Mouse (Mus musculus): ENCODE data around the gene Gdf3. TPM values are rescaled to one million over a fixed set of nuclear protein-coding genes. Genes with fewer than 3 reads are reported as not detected.
A peak's percentile ranks its signal among the peaks of the same experiment; 100 is the strongest.

Gene Gdf3
- polyA plus RNA-seq, 1 experiment from 2014 or later: 0.25 TPM

- DNase-seq (ENCODE audit: low spot score) (no peak), ATAC-seq (ENCODE audit: low FRiP score) (no peak)
- H3K4me1 ChIP-seq (replicated peaks; ENCODE audit: control insufficient read depth, insufficient read depth, low read length): no peaks in the 10 kb centered on the region
- H3K4me3 ChIP-seq (ENCODE audit: low read depth, low read length): no peak overlapping the region
- H3K9me3 ChIP-seq (ENCODE audit: control insufficient read depth, low read length): no peaks in the 10 kb centered on the region
- H3K4me2 ChIP-seq (replicated peaks; ENCODE audit: low read depth, low read length): no peak overlapping the region
- no peak overlapping the region for H3K9ac ChIP-seq (ENCODE audit: low read depth, low read length)
- H3K27me3 ChIP-seq (ENCODE audit: control insufficient read depth, insufficient read depth, low read length): no peaks in the 10 kb centered on the region
- H3K36me3 ChIP-seq (ENCODE audit: control insufficient read depth, insufficient read depth, low read length): no peaks in the 10 kb centered on the region
- no peak overlapping the region for H3K27ac ChIP-seq (ENCODE audit: low read depth, low read length)
- WGBS: 89% methylated on average over 3 of the region's 3 CpGs
These were observed 8.3 kb downstream of the Gdf3 start for GRCm38 (mm10) chr6:122601615-122602014.

- no peak overlapping the region for H3K27ac ChIP-seq (ENCODE audit: low read depth, low read length)
- DNase-seq (ENCODE audit: low spot score) (no peak), ATAC-seq (ENCODE audit: low FRiP score) (no peak)
- no peaks in the 10 kb centered on the region for H3K4me1 ChIP-seq (replicated peaks; ENCODE audit: control insufficient read depth, insufficient read depth, low read length)
- H3K36me3 ChIP-seq (ENCODE audit: control insufficient read depth, insufficient read depth, low read length): no peaks in the 10 kb centered on the region
- no peak overlapping the region for H3K4me2 ChIP-seq (replicated peaks; ENCODE audit: low read depth, low read length)
- WGBS: 90% methylated on average over 4 of the region's 4 CpGs
- H3K27me3 ChIP-seq (ENCODE audit: control insufficient read depth, insufficient read depth, low read length): no peaks in the 10 kb centered on the region
- no peaks in the 10 kb centered on the region for H3K9me3 ChIP-seq (ENCODE audit: control insufficient read depth, low read length)
- no peak overlapping the region for H3K4me3 ChIP-seq (ENCODE audit: low read depth, low read length)
- H3K9ac ChIP-seq (ENCODE audit: low read depth, low read length): no peak overlapping the region
These were observed 8.9 kb downstream of the Gdf3 start for GRCm38 (mm10) chr6:122601031-122601430.

DNA sequence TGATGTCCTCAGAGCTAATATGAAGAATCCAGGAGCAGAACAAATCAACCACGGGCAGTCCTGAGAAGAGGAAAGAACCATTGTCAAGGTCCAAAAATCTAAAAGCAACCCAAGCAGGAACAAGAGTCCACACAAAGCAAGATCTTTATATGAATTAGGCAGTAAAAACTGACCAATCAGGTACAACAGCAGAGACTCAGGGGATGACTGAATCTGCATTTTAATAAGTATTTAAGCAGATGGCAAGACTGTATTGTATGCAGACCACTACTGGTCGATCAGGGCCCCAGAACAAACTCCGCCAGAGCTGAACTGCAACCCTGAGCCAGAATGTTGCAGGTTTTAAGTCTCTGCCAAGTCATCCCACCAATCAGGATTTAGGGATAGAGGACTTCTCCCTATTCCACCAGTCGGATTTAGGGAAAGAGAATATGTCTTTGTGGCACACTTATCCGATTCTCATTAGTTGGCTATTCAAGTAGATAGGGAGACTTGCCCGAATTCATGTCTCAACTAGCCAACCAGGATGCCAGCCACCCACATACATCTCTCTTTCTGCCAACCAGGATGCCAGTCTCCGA, 9.7 kb downstream of the Gdf3 start:
- no peak overlapping the region for H3K4me2 ChIP-seq (replicated peaks; ENCODE audit: low read depth, low read length)
- no peaks in the 10 kb centered on the region for H3K36me3 ChIP-seq (ENCODE audit: control insufficient read depth, insufficient read depth, low read length)
- ATAC-seq (ENCODE audit: low FRiP score) (no peak), DNase-seq (ENCODE audit: low spot score) (no peak)
- H3K4me1 ChIP-seq (replicated peaks; ENCODE audit: control insufficient read depth, insufficient read depth, low read length): no peaks in the 10 kb centered on the region
- H3K27me3 ChIP-seq (ENCODE audit: control insufficient read depth, insufficient read depth, low read length): no peaks in the 10 kb centered on the region
- H3K4me3 ChIP-seq (ENCODE audit: low read depth, low read length): no peak overlapping the region
- 84% methylated on average over 7 of the region's 7 CpGs for WGBS
- H3K9me3 ChIP-seq (ENCODE audit: control insufficient read depth, low read length): no peaks in the 10 kb centered on the region
- H3K9ac ChIP-seq (ENCODE audit: low read depth, low read length): no peak overlapping the region
- no peak overlapping the region for H3K27ac ChIP-seq (ENCODE audit: low read depth, low read length)

DNA sequence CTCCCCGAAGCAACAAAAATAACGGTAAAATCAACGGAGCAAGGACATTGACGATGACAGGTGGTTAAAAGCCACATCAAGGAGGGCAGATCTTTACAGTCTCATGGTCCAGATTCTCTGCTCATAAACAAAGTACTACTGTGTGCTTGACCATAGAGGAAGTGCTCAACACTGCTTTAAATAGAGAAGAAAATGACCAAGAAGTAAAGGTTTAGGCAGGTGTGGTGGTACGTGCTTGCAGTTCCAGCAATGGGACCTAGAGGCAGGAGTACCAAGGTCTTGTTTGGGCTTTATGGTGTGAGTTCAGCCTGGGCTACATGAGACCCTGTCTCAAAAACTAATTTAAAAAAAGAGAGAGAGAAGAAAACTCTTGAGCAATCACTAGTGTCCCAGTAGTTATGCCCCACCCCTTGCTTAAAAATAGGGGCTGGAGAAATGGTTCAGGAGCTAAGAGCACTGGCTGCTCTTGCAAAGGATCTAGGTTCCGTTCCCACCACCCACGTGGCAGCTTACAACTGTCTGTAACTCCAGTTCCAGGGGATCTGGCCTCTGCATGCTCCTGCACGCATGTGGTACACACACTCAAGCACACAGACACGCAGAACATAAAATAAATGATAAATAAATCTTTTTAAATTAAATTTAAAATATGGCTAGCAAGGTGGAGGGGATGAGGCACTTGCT, 10.7 kb downstream of the Gdf3 start:
- WGBS: 89% methylated on average over 9 of the region's 9 CpGs
- Histone ChIP-seq H3K4me3 (ENCODE audit: low read depth, low read length) (no peak overlapping the region), H3K27ac (ENCODE audit: low read depth, low read length) (no peak overlapping the region), H3K4me1 (replicated peaks; ENCODE audit: control insufficient read depth, insufficient read depth, low read length) (no peaks in the 10 kb centered on the region), H3K36me3 (ENCODE audit: control insufficient read depth, insufficient read depth, low read length) (no peaks in the 10 kb centered on the region), H3K9me3 (ENCODE audit: control insufficient read depth, low read length) (no peaks in the 10 kb centered on the region), H3K9ac (ENCODE audit: low read depth, low read length) (no peak overlapping the region), H3K4me2 (replicated peaks; ENCODE audit: low read depth, low read length) (no peak overlapping the region), H3K27me3 (ENCODE audit: control insufficient read depth, insufficient read depth, low read length) (no peaks in the 10 kb centered on the region)
- ATAC-seq (ENCODE audit: low FRiP score): no peak
- no peak for DNase-seq (ENCODE audit: low spot score)

DNA sequence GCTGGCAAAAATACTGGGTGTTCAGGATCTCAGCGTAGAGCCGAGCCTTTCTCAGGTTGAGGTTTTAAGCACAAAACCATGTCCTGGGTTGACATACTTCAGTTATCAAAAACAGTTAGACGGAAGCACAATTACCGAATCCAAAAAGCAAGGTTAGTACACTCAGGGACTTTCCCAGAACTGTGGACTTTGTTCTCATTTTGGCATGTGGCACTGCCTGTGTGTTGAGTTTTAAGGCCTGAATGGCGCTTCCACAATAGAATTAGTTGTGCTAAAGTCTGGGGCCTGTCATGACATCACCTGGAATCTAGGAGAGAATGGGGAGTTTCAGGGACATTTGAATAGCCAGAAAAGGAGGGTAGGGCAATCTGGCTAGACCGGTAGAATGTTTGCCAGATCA, 11.5 kb downstream of the Gdf3 start:
- Histone ChIP-seq H3K4me2 (replicated peaks; ENCODE audit: low read depth, low read length) (no peak overlapping the region), H3K4me3 (ENCODE audit: low read depth, low read length) (no peak overlapping the region), H3K27me3 (ENCODE audit: control insufficient read depth, insufficient read depth, low read length) (no peaks in the 10 kb centered on the region), H3K27ac (ENCODE audit: low read depth, low read length) (no peak overlapping the region), H3K9ac (ENCODE audit: low read depth, low read length) (no peak overlapping the region), H3K36me3 (ENCODE audit: control insufficient read depth, insufficient read depth, low read length) (no peaks in the 10 kb centered on the region), H3K9me3 (ENCODE audit: control insufficient read depth, low read length) (no peaks in the 10 kb centered on the region), H3K4me1 (replicated peaks; ENCODE audit: control insufficient read depth, insufficient read depth, low read length) (no peaks in the 10 kb centered on the region)
- ATAC-seq (ENCODE audit: low FRiP score) (no peak), DNase-seq (ENCODE audit: low spot score) (no peak)
- 87% methylated on average over 6 of the region's 6 CpGs for WGBS

DNA sequence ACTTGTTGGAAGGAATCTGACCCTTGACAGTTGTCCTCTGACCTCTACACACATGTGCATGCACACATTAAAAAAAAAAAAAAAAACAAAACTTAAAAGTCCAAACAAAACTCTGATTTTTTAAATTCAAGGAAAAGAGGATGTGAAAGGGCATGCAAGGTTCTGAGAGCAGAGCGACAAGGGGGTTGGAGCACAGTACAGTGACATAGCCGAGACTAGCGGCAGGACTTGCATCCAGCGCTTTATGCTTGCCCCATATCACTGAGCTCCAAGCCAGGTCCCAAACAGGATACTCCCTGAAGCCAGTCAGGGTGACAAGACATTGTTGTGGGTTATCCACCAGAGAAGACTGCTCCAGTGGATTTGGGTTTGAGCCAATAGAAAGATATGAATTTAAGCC, 11.9 kb downstream of the Gdf3 start:
- H3K4me1 ChIP-seq (replicated peaks; ENCODE audit: control insufficient read depth, insufficient read depth, low read length): no peaks in the 10 kb centered on the region
- H3K27me3 ChIP-seq (ENCODE audit: control insufficient read depth, insufficient read depth, low read length): no peaks in the 10 kb centered on the region
- no peak overlapping the region for H3K4me3 ChIP-seq (ENCODE audit: low read depth, low read length)
- ATAC-seq (ENCODE audit: low FRiP score) (no peak), DNase-seq (ENCODE audit: low spot score) (no peak)
- H3K9me3 ChIP-seq (ENCODE audit: control insufficient read depth, low read length): no peaks in the 10 kb centered on the region
- WGBS: 96% methylated on average over 4 of the region's 4 CpGs
- no peaks in the 10 kb centered on the region for H3K36me3 ChIP-seq (ENCODE audit: control insufficient read depth, insufficient read depth, low read length)
- H3K27ac ChIP-seq (ENCODE audit: low read depth, low read length): no peak overlapping the region
- no peak overlapping the region for H3K9ac ChIP-seq (ENCODE audit: low read depth, low read length)
- no peak overlapping the region for H3K4me2 ChIP-seq (replicated peaks; ENCODE audit: low read depth, low read length)

DNA sequence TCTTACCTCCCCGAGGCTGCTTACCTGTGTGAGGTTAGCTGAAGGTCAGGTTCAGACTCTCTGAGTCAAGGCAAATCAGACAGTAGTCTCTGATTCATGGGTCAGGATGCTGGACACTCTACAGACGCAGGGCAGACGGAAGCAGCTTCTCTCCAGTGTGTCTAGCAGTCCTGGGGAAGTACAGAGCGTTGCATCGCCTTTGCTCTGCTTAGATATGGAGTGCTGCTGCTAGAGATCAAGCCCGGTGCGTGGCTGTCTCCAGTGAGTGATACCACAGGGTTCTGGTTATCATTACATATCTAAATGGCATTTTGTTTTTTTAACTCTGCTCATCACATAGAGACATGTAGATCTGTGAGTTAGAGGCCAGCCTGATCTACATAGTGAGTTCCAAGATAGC, 13.3 kb downstream of the Gdf3 start:
- DNase-seq (ENCODE audit: low spot score): no peak
- no peak for ATAC-seq (ENCODE audit: low FRiP score)
- H3K9ac ChIP-seq (ENCODE audit: low read depth, low read length): no peak overlapping the region
- H3K4me1 ChIP-seq (replicated peaks; ENCODE audit: control insufficient read depth, insufficient read depth, low read length): no peaks in the 10 kb centered on the region
- no peak overlapping the region for H3K4me3 ChIP-seq (ENCODE audit: low read depth, low read length)
- H3K9me3 ChIP-seq (ENCODE audit: control insufficient read depth, low read length): no peaks in the 10 kb centered on the region
- no peaks in the 10 kb centered on the region for H3K27me3 ChIP-seq (ENCODE audit: control insufficient read depth, insufficient read depth, low read length)
- H3K36me3 ChIP-seq (ENCODE audit: control insufficient read depth, insufficient read depth, low read length): no peaks in the 10 kb centered on the region
- 88% methylated on average over 7 of the region's 7 CpGs for WGBS
- no peak overlapping the region for H3K27ac ChIP-seq (ENCODE audit: low read depth, low read length)
- H3K4me2 ChIP-seq (replicated peaks; ENCODE audit: low read depth, low read length): no peak overlapping the region

DNA sequence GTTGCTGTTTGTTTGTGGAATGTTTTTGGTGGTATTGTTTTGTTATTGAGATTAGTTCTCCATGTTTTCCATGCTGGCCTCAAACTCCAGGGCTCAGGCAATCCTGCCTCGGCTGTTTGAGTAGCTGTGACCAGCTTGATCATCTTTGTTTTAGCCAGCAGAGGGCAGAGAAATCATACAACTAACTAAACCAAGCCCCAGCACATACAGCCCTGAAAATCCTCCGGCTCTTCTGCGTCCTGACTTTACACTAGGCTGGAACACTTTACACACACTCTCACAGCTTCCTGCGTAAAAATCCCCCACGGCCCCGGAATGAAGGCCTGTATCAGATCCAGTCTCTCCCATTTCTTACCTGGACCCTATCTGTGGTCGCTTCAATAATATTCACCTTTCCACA, 14.2 kb downstream of the Gdf3 start:
- Histone ChIP-seq H3K4me1 (replicated peaks; ENCODE audit: control insufficient read depth, insufficient read depth, low read length) (no peaks in the 10 kb centered on the region), H3K9ac (ENCODE audit: low read depth, low read length) (no peak overlapping the region), H3K27ac (ENCODE audit: low read depth, low read length) (no peak overlapping the region), H3K4me3 (ENCODE audit: low read depth, low read length) (no peak overlapping the region), H3K36me3 (ENCODE audit: control insufficient read depth, insufficient read depth, low read length) (no peaks in the 10 kb centered on the region), H3K4me2 (replicated peaks; ENCODE audit: low read depth, low read length) (no peak overlapping the region), H3K9me3 (ENCODE audit: control insufficient read depth, low read length) (no peaks in the 10 kb centered on the region), H3K27me3 (ENCODE audit: control insufficient read depth, insufficient read depth, low read length) (no peaks in the 10 kb centered on the region)
- WGBS: 41% methylated on average over 7 of the region's 7 CpGs
- DNase-seq (ENCODE audit: low spot score) (peak; percentile 21), ATAC-seq (ENCODE audit: low FRiP score) (no peak)

DNA sequence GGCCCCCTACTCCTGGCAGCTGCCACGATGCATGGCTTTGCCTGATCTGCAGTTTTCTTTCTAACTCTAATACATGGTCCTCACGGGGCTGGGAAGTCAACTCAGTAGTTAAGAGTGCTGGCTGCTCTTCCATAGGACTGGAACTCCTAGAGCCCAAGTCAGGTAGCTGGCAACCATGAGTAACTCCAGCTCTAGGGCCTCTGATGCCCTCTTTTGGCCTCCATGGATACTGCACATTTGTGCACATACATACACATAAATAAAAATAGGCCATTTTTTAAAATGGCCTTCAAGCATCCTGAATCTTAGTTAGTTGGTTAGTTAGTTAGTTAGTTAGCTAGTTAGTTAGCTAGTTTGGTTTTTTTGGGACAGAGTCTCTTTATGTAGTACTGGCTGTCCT, 17.0 kb downstream of the Gdf3 start:
- H3K9me3 ChIP-seq (ENCODE audit: control insufficient read depth, low read length): no peaks in the 10 kb centered on the region
- no peak for DNase-seq (ENCODE audit: low spot score)
- H3K27ac ChIP-seq (ENCODE audit: low read depth, low read length): no peak overlapping the region
- no peaks in the 10 kb centered on the region for H3K27me3 ChIP-seq (ENCODE audit: control insufficient read depth, insufficient read depth, low read length)
- 89% methylated on average over 2 of the region's 2 CpGs for WGBS
- H3K36me3 ChIP-seq (ENCODE audit: control insufficient read depth, insufficient read depth, low read length): no peaks in the 10 kb centered on the region
- no peak for ATAC-seq (ENCODE audit: low FRiP score)
- H3K9ac ChIP-seq (ENCODE audit: low read depth, low read length): no peak overlapping the region
- H3K4me1 ChIP-seq (replicated peaks; ENCODE audit: control insufficient read depth, insufficient read depth, low read length): no peaks in the 10 kb centered on the region
- no peak overlapping the region for H3K4me3 ChIP-seq (ENCODE audit: low read depth, low read length)
- H3K4me2 ChIP-seq (replicated peaks; ENCODE audit: low read depth, low read length): no peak overlapping the region

Data from hindbrain, embryonic 11.5 days (tissue).